Mouse (Mus musculus): ENCODE results near the gene Hapln2. TPM values are rescaled to one million over a fixed set of nuclear protein-coding genes. Genes with fewer than 3 reads are reported as not detected.

Hapln2 gene
- polyA plus RNA-seq, 1 experiment = not detected

DNA sequence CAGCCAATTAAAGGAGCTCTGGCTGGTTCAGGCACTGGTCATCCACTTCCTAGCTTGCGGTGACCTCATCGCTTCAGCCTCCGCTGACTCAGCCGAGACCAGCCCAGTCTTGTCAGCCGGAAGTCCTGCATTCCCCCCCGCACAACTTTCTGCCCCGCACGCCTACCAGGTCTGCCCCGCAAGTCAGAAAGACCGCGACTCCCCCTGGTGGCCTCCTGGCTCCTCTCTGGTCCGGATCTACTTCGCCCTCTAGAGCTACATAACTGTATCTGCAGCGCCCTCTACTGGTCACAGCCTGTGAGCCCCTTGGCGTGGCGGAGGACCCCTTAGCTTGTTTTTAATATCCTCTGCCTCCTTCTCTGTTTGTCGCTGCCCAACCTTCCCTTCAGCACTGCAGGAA lies 40.5 kb downstream of the Hapln2 start:
- WGBS = under 1% methylated on average over 17 of the region's 17 CpGs
- Histone ChIP-seq H3K27ac (ENCODE audit: insufficient read depth, low read length) (no peak overlapping the region), H3K4me1 (ENCODE audit: control insufficient read depth, insufficient read depth, insufficient read length) (peaks cover 18% of the 10 kb centered on the region; the same call in 1 of the 2 replicates), H3K27me3 (ENCODE audit: control insufficient read depth, insufficient read depth, low read length) (no peaks in the 10 kb centered on the region), H3K36me3 (ENCODE audit: control insufficient read depth, insufficient read depth, low read length) (no peaks in the 10 kb centered on the region), H3K4me3 (ENCODE audit: extremely low read depth, insufficient read depth, insufficient read length) (no peak overlapping the region)
- TF ChIP-seq CTCF (IDR thresholded peaks at IDR 0.05; ENCODE audit: extremely low read depth, insufficient read depth, insufficient read length, insufficient replicate concordance) = peak; percentile 95
- no peak for TF ChIP-seq POLR2A (IDR thresholded peaks at IDR 0.05; ENCODE audit: low read depth, low read length)
- DNase-seq (ENCODE audit: low read depth in 1 of 2, low spot score in 2 of 2) = peak; percentile 79 to 81

DNA sequence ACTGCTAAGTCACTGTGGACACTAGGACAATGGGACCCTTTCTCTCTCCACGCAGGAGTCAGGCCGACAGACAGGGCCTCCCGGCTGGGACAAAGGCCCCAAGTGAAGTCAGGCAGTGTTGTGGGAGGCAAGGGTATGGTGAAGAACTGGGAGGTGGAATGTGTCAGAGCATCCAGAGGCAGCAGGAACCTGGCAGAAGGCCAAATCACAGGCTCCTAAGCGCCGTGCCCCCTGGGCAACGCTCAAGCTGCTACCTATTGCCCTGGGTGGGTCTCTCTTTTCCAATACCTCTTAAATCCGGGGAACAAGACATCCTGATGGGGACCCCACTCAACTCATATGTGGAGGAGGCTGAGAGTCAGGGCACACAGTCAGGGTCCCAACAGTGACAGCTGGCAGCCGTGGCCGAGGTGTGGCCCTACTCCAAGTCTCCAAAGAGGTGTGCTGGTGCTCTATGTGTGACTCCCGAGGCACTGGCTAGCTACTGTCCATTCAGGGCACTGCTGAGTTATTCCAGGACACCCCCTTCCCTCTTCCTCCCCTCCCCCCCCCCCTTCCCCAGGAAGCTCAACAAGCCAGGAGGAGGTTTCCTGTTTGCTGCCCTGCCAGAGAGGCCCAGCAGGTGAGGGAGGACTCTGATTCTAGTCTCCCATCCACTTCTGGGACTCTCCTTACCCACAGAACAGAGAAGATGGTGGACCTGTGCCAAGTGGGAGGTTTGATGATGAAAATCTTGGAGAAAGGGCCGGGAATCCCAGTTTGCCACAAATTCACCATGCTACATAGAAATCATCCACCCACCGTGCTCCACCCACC lies 41.7 kb downstream of the Hapln2 start:
- WGBS = 76% methylated on average over 12 of the region's 12 CpGs
- H3K27me3 ChIP-seq (ENCODE audit: control insufficient read depth, insufficient read depth, low read length) = no peaks in the 10 kb centered on the region
- H3K4me3 ChIP-seq (ENCODE audit: extremely low read depth, insufficient read depth, insufficient read length) = no peak overlapping the region
- H3K27ac ChIP-seq (ENCODE audit: insufficient read depth, low read length) = no peak overlapping the region
- DNase-seq (ENCODE audit: low read depth in 1 of 2, low spot score in 2 of 2) = no peak
- TF ChIP-seq POLR2A (IDR thresholded peaks at IDR 0.05; ENCODE audit: low read depth, low read length) (no peak), CTCF (IDR thresholded peaks at IDR 0.05; ENCODE audit: extremely low read depth, insufficient read depth, insufficient read length, insufficient replicate concordance) (no peak)
- peaks cover 18% of the 10 kb centered on the region; the same call in 1 of the 2 replicates for H3K4me1 ChIP-seq (ENCODE audit: control insufficient read depth, insufficient read depth, insufficient read length)
- H3K36me3 ChIP-seq (ENCODE audit: control insufficient read depth, insufficient read depth, low read length) = no peaks in the 10 kb centered on the region

DNA sequence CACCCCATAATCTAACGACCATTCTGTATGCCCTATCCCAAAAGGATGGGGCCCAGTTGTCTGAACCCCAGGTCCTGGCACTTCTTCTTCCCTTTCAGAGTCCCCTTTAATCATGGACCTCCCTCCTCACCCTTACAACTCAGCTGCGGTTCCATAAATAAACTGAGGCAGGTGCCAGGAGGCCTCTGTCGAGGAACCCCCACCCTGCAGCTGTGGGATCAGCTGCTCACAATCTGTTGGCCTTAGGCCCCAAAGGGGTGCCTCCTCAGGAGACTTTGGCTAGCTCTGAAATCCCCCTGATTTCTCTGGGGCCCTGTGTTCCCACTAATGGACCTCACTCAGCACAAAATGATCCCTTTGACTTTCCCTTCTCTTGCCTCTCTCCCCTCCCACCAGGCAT lies 43.3 kb downstream of the Hapln2 start:
- H3K36me3 ChIP-seq (ENCODE audit: control insufficient read depth, insufficient read depth, low read length) = no peaks in the 10 kb centered on the region
- peaks cover 18% of the 10 kb centered on the region; the same call in 1 of the 2 replicates for H3K4me1 ChIP-seq (ENCODE audit: control insufficient read depth, insufficient read depth, insufficient read length)
- H3K27me3 ChIP-seq (ENCODE audit: control insufficient read depth, insufficient read depth, low read length) = no peaks in the 10 kb centered on the region
- H3K4me3 ChIP-seq (ENCODE audit: extremely low read depth, insufficient read depth, insufficient read length) = no peak overlapping the region
- DNase-seq (ENCODE audit: low read depth in 1 of 2, low spot score in 2 of 2) = no peak
- no peak overlapping the region for H3K27ac ChIP-seq (ENCODE audit: insufficient read depth, low read length)
- no peak for TF ChIP-seq CTCF (IDR thresholded peaks at IDR 0.05; ENCODE audit: extremely low read depth, insufficient read depth, insufficient read length, insufficient replicate concordance)
- no peak for TF ChIP-seq POLR2A (IDR thresholded peaks at IDR 0.05; ENCODE audit: low read depth, low read length)
- 22% methylated on average over 3 of the region's 3 CpGs for WGBS

DNA sequence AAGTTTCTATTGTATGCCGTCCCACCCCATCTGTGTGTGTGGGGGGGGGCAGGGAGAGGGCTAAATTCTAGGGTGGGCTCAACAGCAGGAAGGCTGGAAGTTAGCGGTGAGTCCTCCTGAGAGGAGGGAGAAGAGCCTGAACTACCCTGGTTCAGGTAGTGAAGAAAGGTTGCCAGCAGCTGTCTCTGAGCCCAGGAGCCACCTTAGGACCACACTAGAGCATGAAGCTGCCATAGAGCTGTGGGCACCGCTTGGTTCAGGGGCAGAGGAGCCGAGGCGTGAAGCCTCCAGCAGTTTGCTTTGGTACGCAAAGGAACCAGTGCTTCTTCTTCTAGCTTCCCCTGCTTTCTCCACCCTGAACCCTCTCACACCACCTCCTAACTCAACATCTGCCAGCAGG lies 43.8 kb downstream of the Hapln2 start:
- TF ChIP-seq CTCF (IDR thresholded peaks at IDR 0.05; ENCODE audit: extremely low read depth, insufficient read depth, insufficient read length, insufficient replicate concordance) = no peak
- no peak for TF ChIP-seq POLR2A (IDR thresholded peaks at IDR 0.05; ENCODE audit: low read depth, low read length)
- Histone ChIP-seq H3K27me3 (ENCODE audit: control insufficient read depth, insufficient read depth, low read length) (no peaks in the 10 kb centered on the region), H3K4me3 (ENCODE audit: extremely low read depth, insufficient read depth, insufficient read length) (no peak overlapping the region), H3K36me3 (ENCODE audit: control insufficient read depth, insufficient read depth, low read length) (no peaks in the 10 kb centered on the region), H3K4me1 (ENCODE audit: control insufficient read depth, insufficient read depth, insufficient read length) (peaks cover 18% of the 10 kb centered on the region; the same call in 1 of the 2 replicates), H3K27ac (ENCODE audit: insufficient read depth, low read length) (no peak overlapping the region)
- DNase-seq (ENCODE audit: low read depth in 1 of 2, low spot score in 2 of 2) = no peak
- WGBS = 66% methylated on average over 6 of the region's 6 CpGs

DNA sequence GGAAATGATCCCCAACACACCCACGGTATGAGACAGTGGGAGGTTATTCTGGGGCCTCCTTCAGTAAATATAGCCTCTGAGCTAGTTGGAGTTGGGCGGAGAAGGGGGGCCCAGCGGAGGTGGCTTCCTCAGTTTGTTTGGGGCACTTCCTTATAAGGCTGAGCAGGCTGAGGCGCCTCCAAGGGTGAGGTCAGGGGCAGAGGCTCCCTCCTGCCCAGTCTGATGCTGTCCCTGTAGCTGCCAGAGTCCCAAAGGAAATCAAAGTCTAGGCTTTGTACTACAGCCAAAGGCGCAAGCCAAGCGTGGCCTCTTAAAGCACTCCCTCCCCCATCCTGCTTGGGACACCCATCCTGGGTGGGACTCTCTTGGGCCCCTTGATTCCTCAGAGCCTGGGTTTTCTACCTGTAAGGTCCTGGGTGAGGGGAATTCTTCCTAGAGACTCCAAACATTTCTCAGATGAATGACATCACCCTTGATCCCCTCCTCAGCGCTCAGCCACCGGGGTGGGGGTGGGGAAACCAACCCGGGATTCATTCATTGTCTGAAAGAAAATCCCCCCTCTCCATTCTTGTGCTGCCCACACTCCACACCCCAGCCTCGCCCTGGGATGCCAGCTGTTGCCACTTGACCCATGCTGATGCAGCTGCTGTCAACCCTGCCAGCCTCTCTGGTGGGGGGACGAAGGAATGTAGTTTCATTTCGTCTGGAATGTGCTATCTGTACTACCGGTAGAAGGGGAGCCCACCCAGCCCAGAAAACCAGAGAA lies 44.4 kb downstream of the Hapln2 start:
- Histone ChIP-seq H3K36me3 (ENCODE audit: control insufficient read depth, insufficient read depth, low read length) (no peaks in the 10 kb centered on the region), H3K4me1 (ENCODE audit: control insufficient read depth, insufficient read depth, insufficient read length) (peaks cover 18% of the 10 kb centered on the region; the same call in 1 of the 2 replicates), H3K27ac (ENCODE audit: insufficient read depth, low read length) (no peak overlapping the region), H3K4me3 (ENCODE audit: extremely low read depth, insufficient read depth, insufficient read length) (no peak overlapping the region), H3K27me3 (ENCODE audit: control insufficient read depth, insufficient read depth, low read length) (no peaks in the 10 kb centered on the region)
- no peak for DNase-seq (ENCODE audit: low read depth in 1 of 2, low spot score in 2 of 2)
- 17% methylated on average over 13 of the region's 13 CpGs for WGBS
- no peak for TF ChIP-seq POLR2A (IDR thresholded peaks at IDR 0.05; ENCODE audit: low read depth, low read length)
- no peak for TF ChIP-seq CTCF (IDR thresholded peaks at IDR 0.05; ENCODE audit: extremely low read depth, insufficient read depth, insufficient read length, insufficient replicate concordance)

DNA sequence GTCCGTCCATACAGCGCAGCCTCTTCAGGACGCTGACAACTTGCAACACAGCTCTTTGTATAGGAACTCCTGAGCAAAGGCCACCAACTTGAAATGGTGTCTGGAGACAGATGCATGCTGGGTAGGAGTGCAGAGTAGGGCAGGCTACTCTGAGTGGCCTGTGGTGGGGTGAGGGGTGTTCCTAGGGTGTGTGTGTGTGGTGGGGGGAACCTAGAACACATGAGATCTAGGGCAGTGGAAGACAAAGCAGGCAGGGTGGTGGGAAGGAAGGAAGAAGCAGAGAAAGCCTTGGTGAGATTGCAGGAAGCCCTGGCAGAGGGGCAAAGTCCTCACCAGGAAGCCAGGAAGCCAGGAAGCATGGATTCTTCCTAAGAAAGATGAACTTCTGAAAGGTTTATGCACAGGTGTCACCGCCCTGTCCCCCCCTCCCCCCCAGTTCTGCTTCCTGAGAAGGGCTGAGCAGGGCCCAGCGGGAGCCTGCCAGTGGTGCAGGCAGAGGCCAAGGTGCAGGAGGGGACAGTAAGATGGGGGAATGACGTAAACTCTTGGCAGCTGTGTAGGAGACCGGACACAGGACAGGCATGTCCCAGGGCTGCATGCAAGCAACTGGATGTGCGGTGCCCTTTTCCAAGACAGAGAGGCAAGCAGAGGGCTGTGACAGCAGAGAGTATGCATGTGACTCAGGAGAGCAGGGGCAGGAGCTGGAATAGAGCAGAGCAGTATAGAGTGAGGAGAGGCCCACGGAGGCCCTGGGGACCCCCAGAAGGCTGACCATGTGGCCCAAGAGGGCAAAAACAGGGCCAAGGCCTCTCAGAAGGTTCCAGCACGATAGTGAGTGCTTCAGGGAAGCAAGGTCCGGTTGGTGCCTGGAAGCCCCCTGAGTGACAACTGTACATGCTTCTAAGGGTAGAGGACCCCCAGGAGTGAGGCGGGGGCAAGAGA lies 45.2 kb downstream of the Hapln2 start:
- no peak for DNase-seq (ENCODE audit: low read depth in 1 of 2, low spot score in 2 of 2)
- no peak for TF ChIP-seq POLR2A (IDR thresholded peaks at IDR 0.05; ENCODE audit: low read depth, low read length)
- TF ChIP-seq CTCF (IDR thresholded peaks at IDR 0.05; ENCODE audit: extremely low read depth, insufficient read depth, insufficient read length, insufficient replicate concordance) = no peak
- Histone ChIP-seq H3K36me3 (ENCODE audit: control insufficient read depth, insufficient read depth, low read length) (no peaks in the 10 kb centered on the region), H3K4me1 (ENCODE audit: control insufficient read depth, insufficient read depth, insufficient read length) (peaks cover 18% of the 10 kb centered on the region; the same call in 1 of the 2 replicates), H3K27me3 (ENCODE audit: control insufficient read depth, insufficient read depth, low read length) (no peaks in the 10 kb centered on the region), H3K4me3 (ENCODE audit: extremely low read depth, insufficient read depth, insufficient read length) (no peak overlapping the region), H3K27ac (ENCODE audit: insufficient read depth, low read length) (no peak overlapping the region)
- 36% methylated on average over 12 of the region's 12 CpGs for WGBS

Data from spleen, adult 2 months (tissue).